Mouse (Mus musculus) intestine, embryonic 14.5 days (tissue): Measurements from ENCODE around the gene Rnf123. TPM values are rescaled to one million over a fixed set of nuclear protein-coding genes. Genes with fewer than 3 reads are reported as not detected.

Source experiments
- ATAC-seq: fragments of 200-750 bp; cut with Nextera tagmentation; replicated peaks from 2 replicates; pipeline ENCODE4 v1.8.0; 2017; ENCODE audit warnings: low read depth, moderate number of reproducible peaks, moderate TSS enrichment, moderate library complexity; ENCODE audit not compliant: low FRiP score, low TSS enrichment
- DNase-seq: peaks from one replicate; pipeline ENCODE4 v3.0.0-alpha.2; 2018; ENCODE audit warnings: low spot score
- H3K27ac ChIP-seq: fragments of 300-500 bp; sonication (generic); 2 replicates; pipeline ENCODE4 v1.5.1; 2014; ENCODE audit warnings: low read depth, mild to moderate bottlenecking, control low read depth
- H3K27me3 ChIP-seq: fragments of 300-500 bp; sonication (generic); replicated peaks from 2 replicates; pipeline ENCODE4 v1.6.1; 2014; ENCODE audit warnings: low read length, control low read depth; ENCODE audit not compliant: control insufficient read depth, insufficient read depth
- H3K36me3 ChIP-seq: fragments of 300-500 bp; sonication (generic); 2 replicates; pipeline ENCODE4 v1.6.1; 2014; ENCODE audit warnings: low read length, control low read depth; ENCODE audit not compliant: control insufficient read depth, insufficient read depth
- H3K4me1 ChIP-seq: fragments of 300-500 bp; sonication (generic); replicated peaks from 2 replicates; pipeline ENCODE4 v1.6.1; 2014; ENCODE audit warnings: low read length, control low read depth, mixed read lengths; ENCODE audit not compliant: control insufficient read depth, insufficient read depth
- H3K4me2 ChIP-seq: fragments of 300-500 bp; sonication (generic); 2 replicates; pipeline ENCODE4 v1.6.1; 2014; ENCODE audit warnings: low read length
- H3K4me3 ChIP-seq: fragments of 300-500 bp; sonication (generic); 2 replicates; pipeline ENCODE4 v1.5.1; 2014; ENCODE audit warnings: low read depth, low read length, control low read depth, mixed read lengths
- H3K9ac ChIP-seq: fragments of 300-500 bp; sonication (generic); 2 replicates; pipeline ENCODE4 v1.6.1; 2014; ENCODE audit warnings: mild to moderate bottlenecking, low read length
- H3K9me3 ChIP-seq: fragments of 300-500 bp; sonication (generic); 2 replicates; pipeline ENCODE4 v1.6.1; 2016; ENCODE audit warnings: low read length, control low read depth; ENCODE audit not compliant: control insufficient read depth
- WGBS: fragments of 180-500 bp; shearing (Covaris S2); extraction: QIAGEN DNeasy Blood & Tissue Kit; methylation state at CpG from one replicate; pipeline ENCODE4 v1.1.7; 2014; 5-methylcytosine and 5-hydroxymethylcytosine counted together
- polyA plus RNA-seq: library from polyadenylated mRNA; unstranded; fragments of >200 nt; fragmentation: Nextera tagmentation; extraction: Ambion mirVana; gene quantifications from 2 replicates; pipeline ENCODE4 v1.2.1, GENCODE M21; 2014

Gene Rnf123
- polyA plus RNA-seq, 1 experiment from 2014 or later: 33.2 TPM

DNA sequence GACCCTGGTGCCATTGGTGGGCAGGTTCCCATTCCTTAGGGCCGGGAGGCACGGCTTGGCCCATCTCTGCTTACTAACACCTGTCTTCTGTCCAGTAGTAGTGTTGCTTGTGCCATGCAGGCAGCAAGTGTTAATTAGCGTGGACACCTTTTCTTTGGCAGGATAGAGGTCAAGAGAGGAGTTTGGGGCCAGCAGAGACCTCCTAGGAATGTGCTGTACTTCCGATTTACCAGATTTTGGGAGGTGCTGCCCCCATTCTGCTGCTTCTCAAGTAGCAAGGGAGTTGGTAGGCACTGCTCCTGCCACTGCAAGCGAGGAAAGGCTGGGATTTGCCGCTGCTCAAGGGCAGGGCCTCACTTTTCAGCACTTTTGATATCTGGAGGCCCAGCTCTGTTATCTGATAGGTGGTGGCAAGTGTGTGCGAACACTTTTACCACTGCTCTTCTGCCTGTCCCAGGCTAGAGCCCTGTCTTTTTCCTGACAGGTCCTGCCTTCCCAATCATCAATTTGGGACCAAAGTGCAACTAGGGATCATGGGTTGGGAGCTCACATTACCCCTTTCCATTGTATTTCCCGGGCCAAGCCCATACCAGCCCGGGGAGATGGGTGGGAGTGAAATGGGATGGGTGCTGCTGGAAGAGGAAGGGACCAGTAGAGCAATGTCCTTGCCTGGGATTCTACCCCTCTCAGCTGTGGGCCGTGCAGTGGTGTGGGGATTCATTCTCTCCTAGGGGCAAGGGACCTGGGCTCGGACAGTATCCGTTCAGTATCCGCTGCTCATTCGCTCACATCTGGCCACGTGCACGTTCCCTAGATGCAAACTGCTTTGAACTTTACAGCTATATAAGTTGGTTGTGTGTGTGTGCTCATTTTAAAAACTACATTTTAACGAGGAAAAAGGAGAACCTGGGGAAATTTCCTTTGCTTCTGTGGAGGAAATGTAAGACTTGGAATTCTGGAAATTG, 35.3 kb downstream of the Rnf123 start:
- 48% methylated on average over 17 of the region's 17 CpGs for whole genome bisulfite sequencing
- Histone ChIP-seq H3K4me1 (peaks cover 15% of the 10 kb centered on the region; the same call in 1 of the 2 replicates), H3K9ac (peak overlapping the region; percentile 82; the same call in 1 of the 2 replicates), H3K9me3 (no peaks in the 10 kb centered on the region), H3K36me3 (peaks cover 58% of the 10 kb centered on the region), H3K4me2 (peak overlapping the region; percentile 93), H3K4me3 (peak overlapping the region; percentile 91; the same call in 1 of the 2 replicates), H3K27ac (peak overlapping the region; percentile 74), H3K27me3 (no peaks in the 10 kb centered on the region)
- no peak for ATAC-seq
- no peak for DNase-seq

DNA sequence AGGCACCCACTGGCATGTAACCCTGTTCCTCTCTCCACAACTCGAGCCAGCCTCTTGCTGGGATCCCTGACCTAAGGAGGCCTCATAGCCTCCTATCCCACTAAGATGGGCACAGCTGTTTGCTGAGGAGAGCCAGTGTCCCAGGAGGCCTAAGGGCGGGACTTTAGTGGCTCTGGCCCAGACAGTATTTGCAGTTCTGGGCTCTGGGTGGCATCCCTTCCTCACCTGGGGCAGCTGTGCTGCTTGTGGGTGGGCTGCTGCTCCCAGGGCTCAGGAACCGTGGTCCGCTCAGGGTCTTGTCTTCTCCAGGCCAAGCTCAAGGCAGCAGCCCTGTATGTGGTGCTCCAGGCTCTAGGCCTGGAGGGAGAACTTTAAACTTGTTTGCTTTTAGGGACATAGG, 36.6 kb downstream of the Rnf123 start:
- H3K9ac ChIP-seq: no peak overlapping the region
- H3K4me3 ChIP-seq: no peak overlapping the region
- H3K4me2 ChIP-seq: no peak overlapping the region
- H3K27me3 ChIP-seq: no peaks in the 10 kb centered on the region
- H3K4me1 ChIP-seq: peaks cover 15% of the 10 kb centered on the region; the same call in 1 of the 2 replicates
- no peak overlapping the region for H3K27ac ChIP-seq
- H3K9me3 ChIP-seq: no peaks in the 10 kb centered on the region
- no peak for ATAC-seq
- peaks cover 67% of the 10 kb centered on the region for H3K36me3 ChIP-seq
- no peak for DNase-seq
- 94% methylated on average over 4 of the region's 4 CpGs for WGBS

DNA sequence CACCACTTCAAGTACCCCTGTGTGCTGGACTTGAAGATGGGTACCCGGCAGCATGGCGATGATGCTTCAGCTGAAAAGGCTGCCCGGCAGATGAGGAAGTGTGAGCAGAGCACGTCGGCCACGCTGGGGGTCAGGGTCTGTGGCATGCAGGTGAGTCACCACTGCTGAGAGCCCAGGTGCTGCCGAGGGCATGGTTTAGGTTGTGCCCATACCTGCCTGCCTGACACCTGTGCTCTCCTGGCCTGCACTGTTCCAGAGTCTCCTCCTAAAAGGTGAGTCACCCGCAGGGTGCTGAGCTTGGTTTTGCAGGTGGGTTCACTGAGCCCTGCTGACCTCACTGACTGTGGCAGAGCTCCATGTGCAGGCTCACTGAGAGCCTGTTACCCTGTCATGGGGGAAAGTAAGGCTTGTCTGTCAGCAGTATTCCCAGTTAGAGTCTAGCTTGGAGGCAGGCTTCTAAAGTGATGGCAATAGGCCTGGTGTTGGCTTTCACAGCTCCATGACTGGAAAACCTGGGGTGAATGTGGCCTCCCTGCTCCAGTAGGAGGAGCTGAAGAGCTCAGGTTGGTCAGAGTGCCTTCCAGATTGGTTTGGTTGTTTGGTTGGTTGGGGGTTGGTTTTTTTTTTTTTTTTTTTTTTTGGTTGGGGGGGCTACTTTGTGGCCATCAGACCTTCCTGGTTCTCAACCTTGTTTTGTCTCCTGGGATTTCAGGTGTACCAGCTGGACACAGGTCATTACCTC, 38.2 kb downstream of the Rnf123 start:
- Histone ChIP-seq H3K27me3 (no peaks in the 10 kb centered on the region), H3K36me3 (peaks cover 64% of the 10 kb centered on the region), H3K4me3 (no peak overlapping the region), H3K9ac (no peak overlapping the region), H3K4me2 (no peak overlapping the region), H3K4me1 (peaks cover 12% of the 10 kb centered on the region; the same call in 1 of the 2 replicates), H3K27ac (no peak overlapping the region), H3K9me3 (no peaks in the 10 kb centered on the region)
- no peak for ATAC-seq
- WGBS: 97% methylated on average over 8 of the region's 8 CpGs
- DNase-seq: no peak

DNA sequence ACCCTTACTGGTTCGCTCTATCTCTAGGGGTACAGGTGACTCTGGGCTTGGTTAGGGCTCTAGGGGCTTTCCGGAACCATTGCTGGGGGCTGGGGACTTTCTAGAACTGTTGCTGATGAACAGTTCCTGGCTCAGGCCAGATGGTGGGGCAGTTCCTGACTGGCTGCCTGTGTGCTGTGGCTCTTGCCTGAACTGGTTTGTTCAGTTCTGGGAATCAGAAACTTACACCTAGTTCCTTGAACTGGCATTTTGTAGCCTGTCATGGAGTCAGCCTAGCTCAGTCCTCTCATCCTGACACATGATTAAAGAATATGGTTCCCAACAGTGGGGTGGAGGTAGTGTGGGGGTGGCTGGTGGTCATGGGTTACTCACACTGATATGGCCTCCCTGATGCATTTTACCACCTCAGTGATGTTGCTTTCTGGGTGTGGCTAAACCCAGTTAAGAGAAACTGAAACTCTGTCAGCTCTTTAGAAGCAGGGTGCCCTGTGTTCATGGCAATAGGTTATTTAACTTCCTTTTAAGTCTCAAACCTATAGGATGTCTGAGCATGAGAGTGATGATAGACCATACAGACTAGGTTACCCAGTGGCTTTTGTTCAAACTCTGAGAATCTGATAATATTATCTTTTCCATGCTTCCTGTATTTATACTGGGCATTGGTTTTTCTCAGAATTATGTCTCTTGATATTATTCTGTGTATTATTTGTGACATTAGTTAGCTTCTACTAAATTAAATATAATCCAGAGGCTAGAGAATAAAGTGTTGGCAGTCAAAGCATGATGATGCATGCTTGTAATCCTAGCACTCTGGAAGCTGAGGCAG, 47.6 kb downstream of the Rnf123 start:
- Histone ChIP-seq H3K27me3 (no peaks in the 10 kb centered on the region), H3K4me1 (no peaks in the 10 kb centered on the region), H3K4me2 (no peak overlapping the region), H3K36me3 (peaks cover 51% of the 10 kb centered on the region), H3K9ac (no peak overlapping the region), H3K4me3 (no peak overlapping the region), H3K27ac (no peak overlapping the region), H3K9me3 (no peaks in the 10 kb centered on the region)
- ATAC-seq (no peak), DNase-seq (no peak)
- WGBS: 97% methylated on average over 2 of the region's 2 CpGs

DNA sequence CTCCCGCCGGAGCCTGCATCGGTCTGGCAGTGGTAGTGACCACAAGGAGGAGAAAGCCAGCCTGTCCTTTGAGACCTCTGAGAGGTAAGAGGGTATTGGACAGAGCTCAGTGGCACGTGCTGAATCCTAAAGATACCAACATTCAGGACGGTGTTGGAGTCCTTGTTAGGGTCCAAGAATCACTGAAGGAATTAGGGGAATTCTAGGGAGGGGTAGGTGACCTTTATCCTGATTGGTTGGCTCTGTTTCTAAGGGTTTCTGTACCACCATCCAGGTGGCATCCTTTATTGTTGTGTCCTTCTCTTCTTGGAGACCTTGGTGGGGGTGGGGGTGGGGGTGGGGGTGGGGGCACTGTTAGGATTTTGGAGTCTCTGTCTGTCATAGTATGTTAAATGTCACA, 51.0 kb downstream of the Rnf123 start:
- DNase-seq: no peak
- 95% methylated on average over 5 of the region's 5 CpGs for WGBS
- no peak overlapping the region for H3K4me3 ChIP-seq
- H3K4me1 ChIP-seq: no peaks in the 10 kb centered on the region
- no peak for ATAC-seq
- no peak overlapping the region for H3K27ac ChIP-seq
- H3K4me2 ChIP-seq: no peak overlapping the region
- peaks cover 54% of the 10 kb centered on the region for H3K36me3 ChIP-seq
- no peaks in the 10 kb centered on the region for H3K9me3 ChIP-seq
- no peaks in the 10 kb centered on the region for H3K27me3 ChIP-seq
- H3K9ac ChIP-seq: no peak overlapping the region

DNA sequence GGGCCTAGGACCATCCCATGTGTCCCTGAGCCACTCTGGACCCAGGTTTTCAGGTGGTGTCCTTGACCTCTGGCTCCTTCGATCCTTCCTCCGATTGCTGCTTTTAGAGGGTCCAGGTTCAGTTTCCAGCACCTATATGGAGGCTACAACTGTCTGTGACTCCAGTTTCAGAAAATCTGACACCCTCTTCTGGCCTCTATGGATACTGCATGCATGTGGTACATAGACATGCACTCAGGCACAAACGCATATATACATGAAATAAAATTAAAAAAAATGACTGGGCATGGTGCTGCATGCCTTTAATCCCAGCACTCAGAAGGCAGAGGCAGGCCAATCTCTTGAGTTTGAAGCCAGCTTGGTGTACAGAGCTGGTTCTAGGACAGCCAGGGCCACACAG, 55.3 kb downstream of the Rnf123 start:
- DNase-seq (no peak), ATAC-seq (no peak)
- Histone ChIP-seq H3K4me1 (no peaks in the 10 kb centered on the region), H3K27me3 (no peaks in the 10 kb centered on the region), H3K36me3 (peaks cover 57% of the 10 kb centered on the region), H3K4me3 (no peak overlapping the region), H3K27ac (no peak overlapping the region), H3K9me3 (no peaks in the 10 kb centered on the region), H3K9ac (no peak overlapping the region), H3K4me2 (no peak overlapping the region)
- 95% methylated on average over 3 of the region's 3 CpGs for WGBS

DNA sequence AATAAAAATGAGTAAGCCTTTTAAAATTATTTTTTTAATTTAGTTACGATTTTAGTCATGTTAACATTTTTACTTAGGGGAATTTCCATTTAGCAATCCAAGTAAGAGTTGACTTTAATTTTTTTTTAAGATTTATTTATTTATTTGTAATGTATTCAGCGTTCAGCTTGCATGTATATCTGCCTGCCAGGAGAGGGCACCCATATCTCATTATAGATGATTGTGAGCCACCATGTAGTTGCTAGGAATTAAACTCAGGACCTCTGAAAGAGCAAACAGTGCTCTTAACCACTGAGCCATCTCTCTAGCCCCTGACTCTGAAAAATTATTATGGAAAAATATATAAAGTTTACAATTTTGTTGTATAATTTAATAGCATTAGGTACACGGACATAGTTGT, 56.6 kb downstream of the Rnf123 start:
- Histone ChIP-seq H3K27ac (no peak overlapping the region), H3K4me2 (no peak overlapping the region), H3K36me3 (peaks cover 45% of the 10 kb centered on the region), H3K9me3 (no peaks in the 10 kb centered on the region), H3K27me3 (no peaks in the 10 kb centered on the region), H3K4me1 (no peaks in the 10 kb centered on the region), H3K9ac (no peak overlapping the region), H3K4me3 (no peak overlapping the region)
- no peak for ATAC-seq
- 93% methylated on average over 3 of the region's 3 CpGs for WGBS
- no peak for DNase-seq

DNA sequence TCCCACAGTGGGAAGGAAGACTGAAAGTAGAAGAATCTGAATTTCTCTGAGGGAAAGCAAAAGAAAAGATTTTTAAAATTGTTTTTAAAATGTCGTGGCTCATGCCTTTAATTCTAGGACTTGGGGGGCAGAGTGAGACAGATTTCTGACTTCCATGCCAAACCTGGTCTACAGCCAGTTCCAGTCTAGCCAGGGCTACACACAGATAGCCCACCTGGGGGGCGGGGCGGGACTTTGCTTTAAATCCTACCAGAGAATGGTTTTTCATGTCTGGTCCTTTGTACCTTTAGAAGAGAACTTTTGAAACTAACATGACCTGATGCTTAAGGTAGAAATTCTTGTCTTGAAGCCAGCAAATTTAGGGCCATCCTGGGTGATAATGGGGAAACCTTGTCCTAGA, 59.9 kb downstream of the Rnf123 start:
- no peak overlapping the region for H3K27ac ChIP-seq
- no peak overlapping the region for H3K9ac ChIP-seq
- DNase-seq (no peak), ATAC-seq (no peak)
- no peaks in the 10 kb centered on the region for H3K27me3 ChIP-seq
- H3K4me3 ChIP-seq: no peak overlapping the region
- H3K36me3 ChIP-seq: peaks cover 42% of the 10 kb centered on the region
- 87% methylated on average over 3 of the region's 3 CpGs for WGBS
- H3K9me3 ChIP-seq: no peaks in the 10 kb centered on the region
- peaks cover 4% of the 10 kb centered on the region; the same call in 1 of the 2 replicates for H3K4me1 ChIP-seq
- H3K4me2 ChIP-seq: no peak overlapping the region
